Mouse (Mus musculus): Measurements from ENCODE around the gene Nptn. TPM values are rescaled to one million over a fixed set of nuclear protein-coding genes. Genes with fewer than 3 reads are reported as not detected.

Gene Nptn
- polyA plus RNA-seq, 1 experiment, result 349 TPM

- H3K79me2 ChIP-seq (ENCODE audit: control insufficient read depth, insufficient read depth), result no peaks in the 10 kb centered on the region
- TF ChIP-seq USF1 (IDR thresholded peaks at IDR 0.05; ENCODE audit: low read depth), result no peak
- no peak overlapping the region for H3ac ChIP-seq (ENCODE audit: control insufficient read depth, insufficient read length)
- no peak overlapping the region for H3K4me2 ChIP-seq (ENCODE audit: low read depth)
- peaks cover 28% of the 10 kb centered on the region for H3K36me3 ChIP-seq (ENCODE audit: control insufficient read depth, insufficient read depth)
- no peaks in the 10 kb centered on the region for H3K27me3 ChIP-seq (ENCODE audit: control insufficient read depth, insufficient read depth, insufficient read length)
- H3K4me3 ChIP-seq, result no peak overlapping the region
Observed at GRCm38 (mm10) chr9:58651993-58652392, 70.0 kb downstream of the Nptn start.

GRCm38 (mm10) chr9:58654494-58654893 lies 72.5 kb downstream of the Nptn start:
- Histone ChIP-seq H3K79me2 (ENCODE audit: control insufficient read depth, insufficient read depth) (no peaks in the 10 kb centered on the region), H3K36me3 (ENCODE audit: control insufficient read depth, insufficient read depth) (peaks cover 35% of the 10 kb centered on the region), H3K27me3 (ENCODE audit: control insufficient read depth, insufficient read depth, insufficient read length) (no peaks in the 10 kb centered on the region), H3K4me2 (ENCODE audit: low read depth) (no peak overlapping the region), H3K4me3 (no peak overlapping the region), H3ac (ENCODE audit: control insufficient read depth, insufficient read length) (no peak overlapping the region)
- no peak for TF ChIP-seq MYOD1 (IDR thresholded peaks at IDR 0.05; ENCODE audit: control insufficient read depth in 1 of 3, insufficient read length in 2 of 3, low read depth in 2 of 3)
- no peak for TF ChIP-seq TCF12 (IDR thresholded peaks at IDR 0.05; ENCODE audit: insufficient read depth, poor library complexity, severe bottlenecking)
- TF ChIP-seq SRF (IDR thresholded peaks at IDR 0.05; ENCODE audit: control insufficient read depth, insufficient read length, low read depth), result no peak
- TF ChIP-seq REST (IDR thresholded peaks at IDR 0.05; ENCODE audit: insufficient read depth, insufficient read length), result no peak
- TF ChIP-seq CEBPB (IDR thresholded peaks at IDR 0.05; ENCODE audit: insufficient read depth, poor library complexity, severe bottlenecking), result no peak
- TF ChIP-seq TCF3 (IDR thresholded peaks at IDR 0.05; ENCODE audit: insufficient read length, low read depth), result no peak
- TF ChIP-seq POLR2A (IDR thresholded peaks at IDR 0.05; ENCODE audit: insufficient read length, low read depth), result no peak
- TF ChIP-seq POLR2AphosphoS2 (IDR thresholded peaks at IDR 0.05; ENCODE audit: insufficient read length, low read depth), result no peak
- TF ChIP-seq MAX (IDR thresholded peaks at IDR 0.05; ENCODE audit: low read depth), result no peak
- TF ChIP-seq USF1 (IDR thresholded peaks at IDR 0.05; ENCODE audit: low read depth), result no peak
- no peak for TF ChIP-seq E2F4 (IDR thresholded peaks at IDR 0.05; ENCODE audit: insufficient read depth)
- no peak for TF ChIP-seq MYOG (IDR thresholded peaks at IDR 0.05; ENCODE audit: control insufficient read depth in 1 of 3, insufficient read depth in 1 of 3, insufficient read length in 2 of 3, low read depth in 2 of 3)

GRCm38 (mm10) chr9:58656396-58656795 lies 74.4 kb downstream of the Nptn start:
- H3ac ChIP-seq (ENCODE audit: control insufficient read depth, insufficient read length), result no peak overlapping the region
- no peak overlapping the region for H3K4me3 ChIP-seq
- no peaks in the 10 kb centered on the region for H3K79me2 ChIP-seq (ENCODE audit: control insufficient read depth, insufficient read depth)
- peaks cover 22% of the 10 kb centered on the region for H3K36me3 ChIP-seq (ENCODE audit: control insufficient read depth, insufficient read depth)
- H3K4me2 ChIP-seq (ENCODE audit: low read depth), result no peak overlapping the region
- H3K27me3 ChIP-seq (ENCODE audit: control insufficient read depth, insufficient read depth, insufficient read length), result no peaks in the 10 kb centered on the region
- TF ChIP-seq MYOD1 (IDR thresholded peaks at IDR 0.05; ENCODE audit: control insufficient read depth in 1 of 3, insufficient read length in 2 of 3, low read depth in 2 of 3) (no peak), CEBPB (IDR thresholded peaks at IDR 0.05; ENCODE audit: insufficient read depth, poor library complexity, severe bottlenecking) (no peak), POLR2A (IDR thresholded peaks at IDR 0.05; ENCODE audit: insufficient read length, low read depth) (no peak), POLR2AphosphoS2 (IDR thresholded peaks at IDR 0.05; ENCODE audit: insufficient read length, low read depth) (no peak), SRF (IDR thresholded peaks at IDR 0.05; ENCODE audit: control insufficient read depth, insufficient read length, low read depth) (no peak), REST (IDR thresholded peaks at IDR 0.05; ENCODE audit: insufficient read depth, insufficient read length) (no peak), TCF12 (IDR thresholded peaks at IDR 0.05; ENCODE audit: insufficient read depth, poor library complexity, severe bottlenecking) (no peak), MAX (IDR thresholded peaks at IDR 0.05; ENCODE audit: low read depth) (no peak), MYOG (IDR thresholded peaks at IDR 0.05; ENCODE audit: control insufficient read depth in 1 of 3, insufficient read depth in 1 of 3, insufficient read length in 2 of 3, low read depth in 2 of 3) (no peak), USF1 (IDR thresholded peaks at IDR 0.05; ENCODE audit: low read depth) (no peak)

- H3K36me3 ChIP-seq (ENCODE audit: control insufficient read depth, insufficient read depth), result peaks cover 19% of the 10 kb centered on the region
- no peaks in the 10 kb centered on the region for H3K27me3 ChIP-seq (ENCODE audit: control insufficient read depth, insufficient read depth, insufficient read length)
- no peak overlapping the region for H3K4me2 ChIP-seq (ENCODE audit: low read depth)
Observed at GRCm38 (mm10) chr9:58656824-58657223, 74.8 kb downstream of the Nptn start.

GRCm38 (mm10) chr9:58657735-58658512 lies 75.9 kb downstream of the Nptn start:
- no peak overlapping the region for H3K4me3 ChIP-seq
- no peak overlapping the region for H3K4me2 ChIP-seq (ENCODE audit: low read depth)
- H3K27me3 ChIP-seq (ENCODE audit: control insufficient read depth, insufficient read depth, insufficient read length), result no peaks in the 10 kb centered on the region
- H3K79me2 ChIP-seq (ENCODE audit: control insufficient read depth, insufficient read depth), result no peaks in the 10 kb centered on the region
- no peak overlapping the region for H3ac ChIP-seq (ENCODE audit: control insufficient read depth, insufficient read length)
- TF ChIP-seq USF1 (IDR thresholded peaks at IDR 0.05; ENCODE audit: low read depth) (no peak), MYOD1 (IDR thresholded peaks at IDR 0.05; ENCODE audit: control insufficient read depth in 1 of 3, insufficient read length in 2 of 3, low read depth in 2 of 3) (no peak), POLR2AphosphoS2 (IDR thresholded peaks at IDR 0.05; ENCODE audit: insufficient read length, low read depth) (no peak), TCF3 (IDR thresholded peaks at IDR 0.05; ENCODE audit: insufficient read length, low read depth) (no peak)
- H3K36me3 ChIP-seq (ENCODE audit: control insufficient read depth, insufficient read depth), result peaks cover 21% of the 10 kb centered on the region

More at GRCm38 (mm10) chr9:58656824-58657223, 74.8 kb downstream of the Nptn start:
- H3K79me2 ChIP-seq (ENCODE audit: control insufficient read depth, insufficient read depth), result no peaks in the 10 kb centered on the region
- TF ChIP-seq SRF (IDR thresholded peaks at IDR 0.05; ENCODE audit: control insufficient read depth, insufficient read length, low read depth) (no peak), MAX (IDR thresholded peaks at IDR 0.05; ENCODE audit: low read depth) (no peak), POLR2A (IDR thresholded peaks at IDR 0.05; ENCODE audit: insufficient read length, low read depth) (no peak), POLR2AphosphoS2 (IDR thresholded peaks at IDR 0.05; ENCODE audit: insufficient read length, low read depth) (no peak), E2F4 (IDR thresholded peaks at IDR 0.05; ENCODE audit: insufficient read depth) (no peak), CEBPB (IDR thresholded peaks at IDR 0.05; ENCODE audit: insufficient read depth, poor library complexity, severe bottlenecking) (no peak)
- H3K4me3 ChIP-seq, result no peak overlapping the region
- H3ac ChIP-seq (ENCODE audit: control insufficient read depth, insufficient read length), result no peak overlapping the region

Data from myocyte (in vitro differentiated cells).